Mouse (Mus musculus) testis, postnatal 10 days (tissue): Measurements from ENCODE around the gene Nr1d1.

ENCODE experiments used
- DNase-seq: peaks from one replicate; pipeline ENCODE4 v3.0.0; 2021; ENCODE audit warnings: low spot score

Gene Nr1d1

GRCm38 (mm10) chr11:98770096-98770975, 4.8 kb downstream of the Nr1d1 start:
- no peak for DNase-seq

GRCm38 (mm10) chr11:98769007-98769954, 5.9 kb downstream of the Nr1d1 start:
- no peak for DNase-seq

- DNase-seq = peak; percentile 66
Observed at GRCm38 (mm10) chr11:98768127-98769006, 6.8 kb downstream of the Nr1d1 start.

- DNase-seq = no peak
Observed at GRCm38 (mm10) chr11:98767713-98768112, 7.4 kb downstream of the Nr1d1 start.

GRCm38 (mm10) chr11:98767276-98767675, 7.9 kb downstream of the Nr1d1 start:
- peak; percentile 68 for DNase-seq

- DNase-seq = no peak
Observed at GRCm38 (mm10) chr11:98766816-98767215, 8.3 kb downstream of the Nr1d1 start.

GRCm38 (mm10) chr11:98766346-98766745, 8.8 kb downstream of the Nr1d1 start:
- no peak for DNase-seq

- DNase-seq = no peak
Observed at GRCm38 (mm10) chr11:98765421-98766309, 9.5 kb downstream of the Nr1d1 start.

GRCm38 (mm10) chr11:98764746-98765145, 10.4 kb downstream of the Nr1d1 start:
- no peak for DNase-seq

GRCm38 (mm10) chr11:98764091-98764490, 11.0 kb downstream of the Nr1d1 start:
- no peak for DNase-seq

- DNase-seq = no peak
Observed at GRCm38 (mm10) chr11:98763502-98763861, 11.7 kb downstream of the Nr1d1 start.

GRCm38 (mm10) chr11:98762756-98763501, 12.2 kb downstream of the Nr1d1 start:
- DNase-seq = no peak

GRCm38 (mm10) chr11:98761939-98762338, 13.2 kb downstream of the Nr1d1 start:
- no peak for DNase-seq

- DNase-seq = no peak
Observed at GRCm38 (mm10) chr11:98756711-98757110, 18.4 kb downstream of the Nr1d1 start.

- DNase-seq = peak; percentile 65
Observed at GRCm38 (mm10) chr11:98755726-98756380, 19.3 kb downstream of the Nr1d1 start.

- peak; percentile 87 for DNase-seq
Observed at GRCm38 (mm10) chr11:98754621-98755181, 20.4 kb downstream of the Nr1d1 start.

GRCm38 (mm10) chr11:98754151-98754620, 20.9 kb downstream of the Nr1d1 start:
- DNase-seq = peak; percentile 57

- no peak for DNase-seq
Observed at GRCm38 (mm10) chr11:98753264-98753663, 21.9 kb downstream of the Nr1d1 start.

GRCm38 (mm10) chr11:98752562-98753140, 22.5 kb downstream of the Nr1d1 start:
- DNase-seq = no peak
